Mouse (Mus musculus) forebrain, embryonic 12.5 days (tissue): Measurements from ENCODE around the gene Gm10600. TPM values are rescaled to one million over a fixed set of nuclear protein-coding genes. Genes with fewer than 3 reads are reported as not detected.
"Not testable (repeated sequence)": the region's sequence is repeated elsewhere in the genome, so short reads cannot be mapped to it uniquely, and the experiment has no call there.

Experiments used
- ATAC-seq: fragments of 200-750 bp; cut with Nextera tagmentation; 2 replicates; pipeline ENCODE4 v1.8.0; 2017; ENCODE audit warnings: moderate TSS enrichment; ENCODE audit not compliant: low FRiP score
- H3K27ac ChIP-seq: fragments of 300-500 bp; sonication (generic); 2 replicates; pipeline ENCODE4 v1.5.1; 2016; ENCODE audit warnings: mild to moderate bottlenecking
- H3K27me3 ChIP-seq: fragments of 300-500 bp; sonication (generic); 2 replicates; pipeline ENCODE4 v1.6.1; 2016; ENCODE audit warnings: mild to moderate bottlenecking
- H3K36me3 ChIP-seq: fragments of 300-500 bp; sonication (generic); replicated peaks from 2 replicates; pipeline ENCODE4 v1.6.1; 2016; ENCODE audit warnings: mild to moderate bottlenecking
- H3K4me1 ChIP-seq: fragments of 300-500 bp; sonication (generic); 2 replicates; pipeline ENCODE4 v1.6.1; 2016
- H3K4me2 ChIP-seq: fragments of 300-500 bp; sonication (generic); 2 replicates; pipeline ENCODE4 v1.6.1; 2016; ENCODE audit warnings: mild to moderate bottlenecking, moderate library complexity
- H3K4me3 ChIP-seq: fragments of 300-500 bp; sonication (generic); replicated peaks from 2 replicates; pipeline ENCODE4 v1.5.1; 2016; ENCODE audit warnings: mild to moderate bottlenecking
- H3K9ac ChIP-seq: fragments of 300-500 bp; sonication (generic); 2 replicates; pipeline ENCODE4 v1.6.1; 2016; ENCODE audit warnings: mild to moderate bottlenecking
- H3K9me3 ChIP-seq: fragments of 300-500 bp; sonication (generic); 2 replicates; pipeline ENCODE4 v1.6.1; 2016
- WGBS: fragments of 180-500 bp; shearing (Covaris S2); methylation state at CpG from one replicate; pipeline ENCODE4 v1.1.7; 2016; 5-methylcytosine and 5-hydroxymethylcytosine counted together
- polyA plus RNA-seq: library from polyadenylated mRNA; unstranded; fragments of >200 nt; fragmentation: Nextera tagmentation; extraction: Ambion mirVana; gene quantifications from 2 replicates; pipeline ENCODE4 v1.2.1, GENCODE M21; 2016

The Gm10600 gene
- polyA plus RNA-seq: not detected in 2 replicates

GRCm38 (mm10) chr4:42240339-42240738 lies at the start of gene Gm10600:
TSS of gene Gm10600 (plus strand) at chr4:42240639.
- not testable (repeated sequence) for H3K9ac ChIP-seq, H3K4me2 ChIP-seq, ATAC-seq, H3K27ac ChIP-seq, H3K4me3 ChIP-seq, H3K9me3 ChIP-seq, H3K36me3 ChIP-seq, H3K4me1 ChIP-seq, H3K27me3 ChIP-seq
- WGBS: no CpG with 5 or more reads among the region's 4 CpGs

DNA sequence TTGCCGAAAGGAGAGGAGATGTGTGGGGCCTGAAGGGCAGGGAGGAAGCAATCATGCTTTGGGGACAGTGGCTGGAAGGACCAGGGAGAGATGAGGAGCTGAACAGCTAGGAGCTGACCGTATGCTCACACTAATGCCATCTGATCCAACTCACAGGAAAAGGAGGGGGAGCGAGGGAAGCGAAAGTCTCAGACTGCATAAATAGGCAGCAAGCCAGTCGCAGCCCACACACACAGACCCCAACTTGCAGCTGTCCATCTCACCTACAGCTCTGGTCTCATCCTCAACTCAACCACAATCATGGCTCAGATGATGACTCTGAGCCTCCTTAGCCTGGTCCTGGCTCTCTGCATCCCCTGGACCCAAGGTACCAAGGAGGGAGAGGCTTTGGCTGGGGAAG lies 15.0 kb downstream of the Gm10600 start, which contains the start of gene Ccl21b:
TSS of gene Ccl21b (plus strand) at position 301 of the 400 bp plus-strand sequence.
- no CpG with 5 or more reads among the region's 5 CpGs for WGBS
- H3K27me3 ChIP-seq, H3K4me1 ChIP-seq, H3K27ac ChIP-seq, ATAC-seq, H3K9ac ChIP-seq, H3K9me3 ChIP-seq, H3K36me3 ChIP-seq, H3K4me2 ChIP-seq, H3K4me3 ChIP-seq: not testable (repeated sequence)

Other genes with a start within 250 kb of the Gm10600 start
- 0.37 and 0.49 TPM in 2 replicates for gene Gm21093, start 205.9 kb upstream of the Gm10600 start, polyA plus RNA-seq
- gene Gm3893, start 149.4 kb upstream of the Gm10600 start, polyA plus RNA-seq: not detected in 2 replicates
- 0.57 TPM in 1 of 2 replicates, not detected in the other for gene Gm13304, start 125.8 kb upstream of the Gm10600 start, polyA plus RNA-seq
- not detected in 2 replicates for gene Gm13306, start 87.2 kb upstream of the Gm10600 start, polyA plus RNA-seq
- not detected in 2 replicates for gene Gm13305, start 72.0 kb upstream of the Gm10600 start, polyA plus RNA-seq
- not detected in 2 replicates for gene Ccl21b, start 15.1 kb downstream of the Gm10600 start, polyA plus RNA-seq
- gene Gm21953, start 53.6 kb downstream of the Gm10600 start, polyA plus RNA-seq: not detected in 2 replicates
- 0.08 and 0.10 TPM in 2 replicates for gene Fam205a3, start 77.7 kb downstream of the Gm10600 start, polyA plus RNA-seq
- not detected in 2 replicates for gene Gm21586, start 198.7 kb downstream of the Gm10600 start, polyA plus RNA-seq
- gene Gm2163, start 226.1 kb downstream of the Gm10600 start, polyA plus RNA-seq: not detected in 2 replicates